Mouse (Mus musculus) liver, adult 2 months (tissue): Measurements from ENCODE around the gene Ccdc90b. TPM values are rescaled to one million over a fixed set of nuclear protein-coding genes. Genes with fewer than 3 reads are reported as not detected.

Experiments
- DNase-seq: peaks from one replicate; pipeline ENCODE4 v3.0.0-alpha.2; 2011; ENCODE audit warnings: low read depth, low spot score; ENCODE audit errors: extremely low read depth
- H3K27ac ChIP-seq: fragments of 200-500 bp; replicated peaks from 2 replicates; pipeline ENCODE4 v1.5.1; 2012; ENCODE audit warnings: low read depth, mild to moderate bottlenecking, control low read depth, inconsistent platforms, low read length; ENCODE audit not compliant: insufficient read depth
- H3K27me3 ChIP-seq: fragments of 200-500 bp; 2 replicates; pipeline ENCODE4 v1.6.1; 2012; ENCODE audit warnings: mild to moderate bottlenecking, moderate library complexity, low read length, inconsistent platforms; ENCODE audit not compliant: control insufficient read depth, insufficient read depth
- H3K36me3 ChIP-seq: fragments of 200-500 bp; 2 replicates; pipeline ENCODE4 v1.6.1; 2012; ENCODE audit warnings: low read length, inconsistent platforms; ENCODE audit not compliant: control insufficient read depth, insufficient read depth
- H3K4me1 ChIP-seq: fragments of 200-500 bp; 2 replicates; pipeline ENCODE4 v1.6.1; 2011; ENCODE audit warnings: low read length; ENCODE audit not compliant: control insufficient read depth, insufficient read depth
- H3K4me3 ChIP-seq: fragments of 200-500 bp; 2 replicates; pipeline ENCODE4 v1.5.1; 2011; ENCODE audit warnings: low read depth, mild to moderate bottlenecking, control low read depth, low read length, moderate library complexity; ENCODE audit not compliant: insufficient read depth
- H3K79me2 ChIP-seq: fragments of 200-500 bp; 2 replicates; pipeline ENCODE4 v1.6.1; 2012; ENCODE audit warnings: inconsistent platforms, mild to moderate bottlenecking, low read length, moderate library complexity; ENCODE audit not compliant: control insufficient read depth, insufficient read depth
- H3K9ac ChIP-seq: fragments of 200-500 bp; 2 replicates; pipeline ENCODE4 v1.6.1; 2012; ENCODE audit warnings: low read depth, mild to moderate bottlenecking, control low read depth, inconsistent platforms, low read length
- CTCF ChIP-seq: fragments of 200-500 bp; IDR thresholded peaks from 2 replicates; pipeline ENCODE4 v1.5.1; 2011; ENCODE audit warnings: low read depth, low read length, control low read depth
- POLR2A ChIP-seq: fragments of 200-500 bp; IDR thresholded peaks from 2 replicates; pipeline ENCODE4 v1.6.1; 2011; ENCODE audit warnings: low read length, control low read depth; ENCODE audit not compliant: insufficient read depth; ENCODE audit errors: extremely low read depth
- WGBS: fragments of 180-500 bp; shearing (Covaris S2); methylation state at CpG from one replicate; pipeline ENCODE4 v1.1.7; 2018; 5-methylcytosine and 5-hydroxymethylcytosine counted together
- polyA plus RNA-seq: library from polyadenylated mRNA; depleted of rRNA; stranded (reverse); fragments of >200 nt; gene quantifications from 2 replicates; pipeline ENCODE4 v1.2.3, GENCODE M21; 2012
- total RNA-seq: library from RNA; depleted of rRNA; stranded (reverse); fragments of >200 nt; gene quantifications from 2 replicates; pipeline ENCODE4 v1.2.3, GENCODE M21; 2014

Ccdc90b gene
- total and polyA plus RNA-seq, 2 experiments = 2.3 to 18.3 TPM

- Histone ChIP-seq H3K9ac (no peak overlapping the region), H3K27ac (no peak overlapping the region), H3K36me3 (peaks cover 7% of the 10 kb centered on the region; the same call in 1 of the 2 replicates), H3K4me1 (no peaks in the 10 kb centered on the region), H3K4me3 (no peak overlapping the region), H3K27me3 (no peaks in the 10 kb centered on the region), H3K79me2 (no peaks in the 10 kb centered on the region)
- WGBS = 95% methylated on average over 7 of the region's 7 CpGs
- DNase-seq = no peak
- TF ChIP-seq CTCF (no peak), POLR2A (no peak)
Measured at GRCm38 (mm10) chr7:92583567-92583966, 22.6 kb downstream of the Ccdc90b start.

- no peak for DNase-seq
- H3K36me3 ChIP-seq = no peaks in the 10 kb centered on the region
- H3K79me2 ChIP-seq = no peaks in the 10 kb centered on the region
- no peak overlapping the region for H3K27ac ChIP-seq
- no peak for TF ChIP-seq POLR2A
- no peak for TF ChIP-seq CTCF
- no peak overlapping the region for H3K4me3 ChIP-seq
- no peaks in the 10 kb centered on the region for H3K4me1 ChIP-seq
- H3K9ac ChIP-seq = no peak overlapping the region
- no peaks in the 10 kb centered on the region for H3K27me3 ChIP-seq
- 90% methylated on average over 7 of the region's 7 CpGs for WGBS
Measured at GRCm38 (mm10) chr7:92589986-92590385, 29.0 kb downstream of the Ccdc90b start.

- H3K27me3 ChIP-seq = no peaks in the 10 kb centered on the region
- H3K27ac ChIP-seq = no peak overlapping the region
- 87% methylated on average over 2 of the region's 2 CpGs for WGBS
- TF ChIP-seq CTCF = no peak
- TF ChIP-seq POLR2A = no peak
- H3K4me3 ChIP-seq = no peak overlapping the region
- no peaks in the 10 kb centered on the region for H3K36me3 ChIP-seq
- no peaks in the 10 kb centered on the region for H3K79me2 ChIP-seq
- no peak for DNase-seq
- H3K4me1 ChIP-seq = no peaks in the 10 kb centered on the region
- no peak overlapping the region for H3K9ac ChIP-seq
Measured at GRCm38 (mm10) chr7:92590842-92591241, 29.9 kb downstream of the Ccdc90b start.

GRCm38 (mm10) chr7:92604961-92605360, 44.0 kb downstream of the Ccdc90b start:
- TF ChIP-seq CTCF (no peak), POLR2A (no peak)
- 91% methylated on average over 7 of the region's 7 CpGs for WGBS
- no peaks in the 10 kb centered on the region for H3K36me3 ChIP-seq
- DNase-seq = no peak
- H3K79me2 ChIP-seq = no peaks in the 10 kb centered on the region
- H3K4me3 ChIP-seq = no peak overlapping the region
- no peaks in the 10 kb centered on the region for H3K4me1 ChIP-seq
- H3K9ac ChIP-seq = no peak overlapping the region
- H3K27ac ChIP-seq = no peak overlapping the region
- no peaks in the 10 kb centered on the region for H3K27me3 ChIP-seq

GRCm38 (mm10) chr7:92610830-92611229, 49.9 kb downstream of the Ccdc90b start:
- Histone ChIP-seq H3K9ac (no peak overlapping the region), H3K4me3 (no peak overlapping the region), H3K4me1 (no peaks in the 10 kb centered on the region), H3K27me3 (no peaks in the 10 kb centered on the region), H3K36me3 (no peaks in the 10 kb centered on the region), H3K79me2 (no peaks in the 10 kb centered on the region), H3K27ac (no peak overlapping the region)
- WGBS = 85% methylated on average over 7 of the region's 7 CpGs
- TF ChIP-seq CTCF = no peak
- no peak for TF ChIP-seq POLR2A
- no peak for DNase-seq

GRCm38 (mm10) chr7:92624488-92624887, 63.5 kb downstream of the Ccdc90b start:
- DNase-seq = no peak
- Histone ChIP-seq H3K79me2 (no peaks in the 10 kb centered on the region), H3K27ac (no peak overlapping the region), H3K4me3 (no peak overlapping the region), H3K36me3 (no peaks in the 10 kb centered on the region), H3K9ac (no peak overlapping the region), H3K27me3 (no peaks in the 10 kb centered on the region), H3K4me1 (no peaks in the 10 kb centered on the region)
- no peak for TF ChIP-seq POLR2A
- TF ChIP-seq CTCF = no peak
- WGBS = 40% methylated on average over 2 of the region's 2 CpGs
